Mouse (Mus musculus): ENCODE data around the gene Gnaz.

DNA sequence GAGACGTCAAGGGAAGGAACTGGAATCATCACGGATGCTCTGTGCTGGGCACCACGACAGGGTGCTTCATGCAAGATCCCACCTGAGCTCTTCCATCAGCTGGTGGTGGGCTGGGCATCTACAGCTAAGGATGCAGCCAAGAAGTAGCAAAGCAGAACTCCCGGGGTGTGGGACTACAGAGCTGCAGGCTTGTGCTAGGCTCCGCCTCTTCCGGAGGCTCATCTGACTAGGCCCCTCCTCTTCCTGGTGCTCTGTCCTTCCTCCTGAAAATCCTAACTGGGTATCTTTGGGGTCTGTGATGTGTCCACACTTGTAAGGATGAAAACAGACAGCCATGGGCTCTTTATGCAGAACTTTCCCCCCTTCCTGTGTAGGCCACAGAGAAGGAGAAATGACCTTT is 98.7 kb downstream of the Gnaz start:
- TF ChIP-seq POLR2A (IDR thresholded peaks at IDR 0.05; ENCODE audit: extremely low read depth, insufficient read depth, low read length) (no peak), CTCF (IDR thresholded peaks at IDR 0.05; ENCODE audit: extremely low read depth, insufficient read depth, low read length) (no peak)
